Mouse (Mus musculus) CD8-positive naive resting alpha-beta T cell, adult 2 months (primary cell): Measurements from ENCODE around the gene Pde2a.

Source experiments
- DNase-seq, 2 experiments: peaks; one replicate each; pipeline ENCODE4 v3.0.0; 2022; ENCODE audit warnings: low read depth in 2 of 2, low spot score in 2 of 2

Pde2a gene

DNA sequence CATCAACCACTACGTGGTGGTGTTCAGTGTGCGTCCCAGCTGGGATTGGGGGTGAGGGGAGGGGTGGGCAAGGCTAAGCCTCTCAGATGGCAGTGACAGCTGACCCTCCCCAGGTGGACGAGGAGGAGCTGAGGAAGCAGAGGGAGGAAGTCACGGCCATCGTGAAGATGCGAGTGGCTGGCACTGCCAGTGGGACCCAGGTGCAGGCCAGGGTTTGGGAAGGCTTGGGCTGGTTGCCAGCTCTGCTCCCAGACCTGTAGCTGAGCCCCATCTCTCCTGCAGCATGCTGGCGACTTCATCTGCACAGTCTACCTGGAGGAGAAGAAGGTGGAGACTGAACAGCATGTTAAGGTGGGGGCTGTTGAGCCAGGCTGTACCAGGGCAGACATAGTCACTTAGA, 20.0 kb upstream of the Pde2a start:
- no peak for DNase-seq

DNA sequence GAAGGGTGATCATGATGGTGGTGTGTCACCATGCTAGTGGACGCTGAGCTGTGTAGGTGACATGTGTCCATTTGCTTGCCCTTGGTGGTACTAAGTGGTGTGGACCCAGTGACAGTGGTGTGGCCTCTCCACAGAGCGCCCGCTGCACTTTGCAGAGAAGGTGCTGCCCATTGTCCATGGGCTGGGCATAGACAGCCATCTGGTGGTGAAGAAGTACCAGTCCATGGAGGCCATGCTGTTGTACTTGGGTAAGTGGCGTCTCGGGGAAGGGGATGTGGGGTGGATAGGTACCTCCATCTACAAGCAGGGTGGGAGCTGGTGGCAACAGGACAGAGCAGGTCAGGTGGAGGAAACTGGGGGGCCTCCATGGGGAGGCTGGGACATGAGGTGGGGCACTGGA, 17.7 kb upstream of the Pde2a start:
- no peak for DNase-seq

DNA sequence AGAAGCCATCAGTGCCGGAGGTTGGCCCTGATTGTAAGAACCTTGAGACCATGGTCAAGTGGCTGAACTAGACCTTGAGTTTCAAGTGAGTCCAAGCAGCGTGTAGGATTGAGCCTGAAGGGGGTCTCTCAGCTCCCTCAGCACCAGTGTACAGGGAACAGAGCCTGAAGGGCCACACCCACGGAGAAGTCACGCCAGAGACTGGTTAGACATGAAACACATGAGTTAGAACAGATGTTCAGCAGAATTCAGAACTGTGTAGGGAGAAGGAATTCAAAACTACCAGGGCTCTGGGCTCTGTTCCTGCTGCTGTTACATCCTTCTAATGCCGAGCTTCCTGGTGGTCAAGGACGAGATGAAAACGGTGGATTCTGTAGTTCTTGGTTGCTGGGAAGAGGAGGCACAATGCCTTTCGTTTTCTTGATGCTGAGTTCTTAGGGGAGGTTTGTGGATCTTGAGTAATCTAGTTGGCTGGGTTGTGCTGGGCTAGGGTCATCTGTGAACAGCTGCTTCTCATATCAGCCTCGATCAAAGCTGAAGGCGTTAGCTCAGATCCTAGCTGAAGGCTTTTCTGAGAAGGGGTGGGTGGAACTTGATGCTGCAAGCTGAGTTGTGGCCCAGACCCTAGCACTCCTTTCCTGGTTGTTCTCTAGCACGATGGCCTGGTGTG, 11.1 kb upstream of the Pde2a start, which contains the start of gene Gm45837:
Gene Gm45837 (plus strand): TSS at position 620 of the 670 bp plus-strand sequence.
- no peak for DNase-seq

DNA sequence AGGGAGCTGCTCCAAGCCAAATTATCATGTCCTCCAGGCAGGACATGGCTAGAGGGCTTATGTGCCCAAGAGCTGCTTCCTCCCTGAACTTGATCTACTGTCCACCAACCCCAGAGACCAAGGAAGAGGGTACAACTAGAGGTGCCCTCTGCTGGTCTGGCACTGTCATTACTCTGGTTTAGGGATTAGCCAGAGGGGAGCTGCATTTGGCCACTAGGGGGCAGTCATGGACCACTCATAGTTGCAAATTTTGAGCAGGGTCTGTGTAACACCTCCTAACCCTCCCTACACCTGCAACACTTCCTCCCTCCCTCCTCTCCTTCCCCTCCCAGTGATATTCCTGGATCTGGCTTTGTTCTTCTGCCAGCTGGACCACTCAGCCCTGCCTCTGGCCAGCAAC, 8.7 kb upstream of the Pde2a start:
- DNase-seq, result peak; percentile 81 to 89

DNA sequence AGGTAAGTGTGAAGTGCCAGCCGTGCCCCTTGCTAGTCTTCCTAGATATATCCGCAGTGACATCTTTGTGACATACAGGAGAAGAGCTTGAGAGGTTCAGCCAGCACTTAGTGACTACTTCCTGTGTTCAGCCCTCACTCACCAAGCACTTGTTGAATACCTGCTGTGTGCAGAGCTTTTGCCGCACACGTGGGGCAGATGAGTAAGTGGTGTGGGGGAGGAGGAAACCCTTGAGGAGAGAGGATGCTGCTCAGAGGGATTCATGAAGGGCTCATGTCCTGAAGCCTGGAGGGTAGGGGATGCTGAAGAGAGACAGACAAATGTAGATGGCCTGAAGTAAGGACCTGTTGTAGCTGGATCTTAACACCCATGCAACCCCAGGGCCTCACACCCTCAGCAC, 7.3 kb upstream of the Pde2a start:
- no peak for DNase-seq

DNA sequence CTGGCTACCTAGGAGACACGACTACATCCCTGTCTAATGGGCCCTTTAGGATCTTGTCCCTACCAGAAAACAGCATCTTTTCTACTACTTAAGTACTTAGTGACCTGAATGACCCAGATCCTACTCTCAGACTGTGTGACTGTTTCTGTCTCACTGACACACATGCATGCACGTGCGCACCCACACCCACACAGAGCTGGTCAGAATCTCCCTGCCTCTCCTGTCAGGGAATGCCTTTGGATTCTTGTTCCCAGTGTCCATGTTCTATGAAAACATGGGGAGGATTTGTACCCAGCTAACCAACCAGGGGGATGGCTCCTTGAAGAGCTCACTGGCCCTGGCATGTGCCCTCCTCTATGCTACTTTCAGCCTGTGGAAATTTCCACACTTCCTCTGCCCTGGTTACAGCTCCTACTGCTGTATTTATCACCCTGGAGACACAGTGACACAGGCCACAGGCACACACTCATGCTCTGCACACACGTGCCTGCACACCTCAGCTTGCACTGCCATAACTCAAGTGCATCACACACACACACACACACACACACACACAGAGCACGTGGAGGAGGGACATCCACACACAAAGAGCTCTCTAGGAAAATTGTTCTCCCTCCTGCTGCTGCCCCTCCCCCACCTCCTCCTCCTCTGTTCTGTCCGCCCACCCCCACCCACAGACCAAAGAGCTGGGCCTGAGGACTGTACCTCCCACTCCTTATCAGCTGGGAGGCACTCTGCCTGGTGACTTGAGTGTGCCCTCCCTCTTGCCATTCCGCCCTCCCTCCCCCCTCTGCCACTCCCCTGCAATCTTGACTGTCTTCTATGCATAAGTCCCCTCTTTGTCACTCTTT, 6.6 kb upstream of the Pde2a start:
- no peak for DNase-seq

DNA sequence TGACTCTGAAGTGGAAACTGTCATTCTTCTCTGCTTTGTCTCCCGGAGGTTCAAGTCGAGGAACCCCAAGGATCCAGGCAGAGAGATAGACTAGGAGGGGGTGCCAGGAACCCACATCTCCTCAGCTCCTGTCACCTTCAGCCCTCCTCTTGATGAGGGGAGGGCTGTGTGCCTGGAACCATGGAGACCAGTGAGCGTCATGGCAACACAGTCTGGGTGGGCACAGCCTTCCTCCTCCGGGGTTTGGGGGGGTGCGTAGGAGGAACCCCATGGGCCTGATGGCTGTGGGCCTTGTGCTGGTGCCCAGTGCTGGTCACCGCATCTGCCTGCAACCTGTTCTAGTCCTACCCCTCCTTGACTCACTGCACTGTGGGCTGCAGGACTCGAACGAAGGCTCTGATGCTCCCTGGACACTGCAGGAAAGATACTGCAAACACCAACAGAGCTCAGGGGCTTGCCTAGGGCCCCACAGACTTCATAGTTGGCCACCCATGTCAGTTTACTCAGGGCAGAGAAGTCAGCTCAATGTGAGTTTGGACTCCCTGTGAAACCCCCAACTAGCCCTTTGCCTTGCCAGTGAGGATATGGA, 5.9 kb upstream of the Pde2a start:
- DNase-seq, result no peak

DNA sequence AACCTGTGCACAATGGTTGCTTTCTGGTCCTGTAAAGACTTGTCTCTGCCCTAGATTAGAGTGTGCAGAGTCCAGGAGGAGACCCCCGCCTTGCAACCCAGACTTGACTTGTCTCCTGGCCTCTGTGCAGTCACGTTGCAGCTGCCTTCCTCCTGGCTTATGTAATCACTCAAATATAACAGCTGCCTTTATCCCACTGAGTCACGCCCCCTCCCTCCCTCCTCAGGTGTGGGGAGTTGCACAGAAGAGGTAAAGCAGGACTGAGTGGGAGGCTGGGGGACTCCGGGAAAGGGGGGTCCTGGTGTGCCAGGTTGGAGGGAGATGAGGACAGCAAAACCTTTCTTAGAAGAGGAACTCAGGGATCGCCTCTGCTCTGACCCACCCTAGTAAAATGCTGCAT, 5.1 kb upstream of the Pde2a start:
- DNase-seq, result no peak

DNA sequence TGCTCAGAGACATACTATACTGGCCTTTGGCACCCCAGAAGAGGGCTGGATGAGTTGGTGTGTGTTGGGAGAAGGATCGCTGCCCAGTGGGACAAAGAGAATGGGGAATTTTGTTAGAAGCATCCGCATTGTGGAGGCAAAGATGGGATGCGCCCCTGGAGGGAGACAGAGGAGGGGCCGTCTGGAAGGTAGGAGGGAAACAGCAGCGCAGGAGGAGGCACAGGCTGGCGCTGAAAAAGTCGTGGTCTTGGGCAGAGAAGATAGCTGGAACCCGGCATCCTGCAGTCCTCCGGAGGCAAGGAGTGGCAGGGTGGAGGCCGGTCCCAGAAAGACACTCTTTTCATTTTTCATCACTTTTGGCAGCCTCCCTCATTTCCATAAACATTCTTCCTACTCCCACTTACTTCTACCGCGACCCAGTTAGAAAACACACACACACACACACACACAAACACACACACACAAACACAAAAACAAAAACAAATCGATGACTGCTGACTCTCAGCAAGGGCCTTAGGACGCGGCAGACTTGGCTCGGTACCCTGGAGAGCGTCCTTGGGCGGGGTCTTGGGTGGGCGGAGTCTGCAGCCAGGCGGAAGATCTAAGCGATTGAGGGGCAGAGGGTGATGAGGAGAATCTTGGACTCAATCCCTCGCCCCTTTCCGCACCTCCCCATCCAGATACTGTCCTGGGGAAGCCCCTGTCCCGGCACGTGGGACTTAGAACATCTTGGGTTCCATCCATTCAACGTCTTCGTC, 2.3 kb upstream of the Pde2a start:
- no peak for DNase-seq

DNA sequence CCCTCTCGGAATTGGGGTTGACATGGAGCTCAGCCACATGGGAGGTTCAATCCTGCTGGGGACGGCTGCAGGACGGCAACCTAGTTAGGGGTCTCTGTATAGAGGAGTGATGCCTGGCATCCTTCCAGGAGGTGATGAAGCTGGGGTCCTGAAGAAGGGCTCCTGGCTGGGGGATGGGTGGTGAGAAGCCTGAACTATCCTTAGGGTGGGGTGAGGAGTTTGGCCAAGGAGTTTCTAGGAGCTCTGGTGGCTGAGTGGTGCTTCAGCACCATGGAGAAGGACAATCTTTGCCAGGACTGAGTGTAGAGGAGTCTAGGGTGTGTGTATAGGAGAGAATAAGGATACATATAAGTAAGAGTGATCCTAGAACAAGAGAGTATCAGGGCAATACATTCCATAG, 578 bp downstream of the Pde2a start:
- no peak for DNase-seq

DNA sequence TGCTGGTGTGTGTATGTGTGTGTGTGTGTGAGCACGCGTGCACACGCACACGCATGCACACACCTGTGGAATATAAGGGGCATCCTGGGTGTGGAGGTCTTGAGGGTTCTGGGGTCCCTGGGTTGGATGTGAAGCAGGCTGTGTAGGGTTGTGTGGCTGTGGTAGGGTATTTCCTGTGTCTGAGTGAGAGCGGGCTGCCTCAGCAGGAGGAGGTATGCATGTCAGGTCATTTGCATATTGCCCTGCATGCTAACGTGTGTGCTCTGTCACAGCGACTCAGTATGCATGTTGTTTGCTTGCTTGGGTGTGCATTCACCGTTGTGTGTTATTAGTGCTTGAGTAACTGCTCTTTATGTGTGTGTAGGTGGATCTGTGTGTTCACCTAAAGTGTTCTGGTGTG, 1.2 kb downstream of the Pde2a start:
- DNase-seq, result no peak

DNA sequence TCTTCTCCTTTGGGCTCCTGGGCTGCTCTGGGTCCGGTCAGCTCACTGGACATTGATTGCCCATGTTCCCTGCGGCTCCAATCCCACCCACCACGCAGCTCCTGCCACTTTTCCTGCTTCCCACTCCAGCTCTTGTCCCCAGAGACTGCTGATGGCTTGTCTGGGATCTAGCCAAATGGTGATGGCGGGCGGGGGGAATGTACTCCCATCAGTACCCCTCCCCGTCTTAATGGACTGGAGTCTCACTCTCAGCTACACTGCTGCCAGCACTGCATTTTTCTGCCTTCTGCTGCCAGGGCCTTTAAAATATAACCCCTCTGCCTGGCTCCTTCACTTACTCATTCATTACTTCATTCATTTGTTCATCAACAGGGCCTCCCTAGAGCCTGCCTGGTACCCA, 2.5 kb downstream of the Pde2a start:
- DNase-seq, result no peak

DNA sequence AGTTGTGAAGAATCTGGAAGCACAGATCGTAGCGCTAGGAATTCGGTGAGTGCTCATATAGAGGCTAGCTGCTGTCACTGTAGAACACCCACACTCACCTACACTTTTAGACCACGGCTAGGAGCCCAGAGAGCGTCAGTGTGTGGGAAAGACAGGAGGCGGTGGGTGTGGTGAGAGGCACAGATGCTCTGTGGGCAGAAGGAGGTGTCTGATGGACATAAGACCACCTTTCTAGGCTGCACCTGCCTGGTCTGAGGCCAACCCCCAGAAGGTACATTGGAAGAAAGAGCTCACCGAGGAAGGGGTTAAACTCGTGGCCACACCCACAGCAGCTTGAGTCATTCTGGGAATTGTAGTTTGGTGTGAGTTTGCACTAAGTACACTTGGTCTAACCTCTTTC, 5.2 kb downstream of the Pde2a start:
- no peak for DNase-seq

DNA sequence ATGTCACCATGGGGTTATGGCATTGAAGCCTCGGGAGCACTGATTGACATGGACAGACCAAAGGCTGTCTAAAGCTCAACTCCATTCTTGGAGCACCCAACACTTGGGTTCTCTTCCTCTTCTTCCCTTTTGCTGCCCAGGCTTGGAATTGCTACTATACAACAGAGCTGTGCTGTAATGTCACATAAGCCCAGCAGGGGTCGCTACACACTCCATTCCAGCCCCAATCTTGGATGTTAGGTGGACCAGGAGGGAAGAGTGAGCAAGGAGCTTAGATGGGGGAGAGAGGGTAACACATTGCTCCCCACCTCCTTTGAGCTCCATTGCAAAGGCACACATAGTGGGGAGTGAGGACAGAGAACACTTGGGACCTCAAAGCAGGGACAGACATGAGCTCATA, 6.2 kb downstream of the Pde2a start:
- DNase-seq, result peak; percentile 29 to 52

DNA sequence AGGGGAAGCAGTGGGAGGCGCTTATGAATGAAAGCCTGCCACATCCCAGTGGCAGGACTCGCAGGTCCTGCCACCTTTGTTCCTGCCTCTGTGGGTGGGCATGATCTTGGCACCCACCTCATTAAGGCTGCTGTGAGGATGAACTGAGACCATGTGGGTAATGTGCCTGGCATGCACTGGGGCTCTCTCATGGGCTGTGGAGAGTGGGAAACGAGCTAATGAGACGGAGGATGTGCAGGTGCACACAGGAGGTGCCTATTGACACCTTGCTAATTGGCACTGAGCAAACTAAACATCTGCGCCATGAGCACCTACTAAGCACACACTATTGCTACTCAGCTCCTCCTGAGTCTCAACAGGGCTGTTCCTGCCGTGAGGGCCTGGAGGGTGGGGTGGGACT, 13.5 kb downstream of the Pde2a start:
- no peak for DNase-seq

DNA sequence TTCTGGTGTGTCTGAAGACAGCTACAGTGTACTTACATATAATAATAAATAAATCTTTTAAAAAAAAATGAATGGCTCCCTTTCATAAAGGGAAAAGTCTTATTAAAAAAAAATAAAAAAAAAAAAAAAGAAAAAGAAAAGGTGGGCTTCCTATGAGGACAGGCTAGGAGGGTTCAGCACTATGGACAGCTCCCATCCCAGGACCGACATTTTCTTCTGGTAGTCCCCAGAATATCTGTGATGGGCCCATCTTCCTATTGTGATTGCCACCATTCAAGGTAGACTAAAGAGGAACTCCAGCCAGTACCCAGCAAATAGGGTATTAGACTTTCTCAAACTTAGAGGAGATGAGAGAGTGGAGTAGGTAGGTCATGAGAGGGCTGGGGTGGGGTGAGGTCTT, 16.4 kb downstream of the Pde2a start:
- no peak for DNase-seq

DNA sequence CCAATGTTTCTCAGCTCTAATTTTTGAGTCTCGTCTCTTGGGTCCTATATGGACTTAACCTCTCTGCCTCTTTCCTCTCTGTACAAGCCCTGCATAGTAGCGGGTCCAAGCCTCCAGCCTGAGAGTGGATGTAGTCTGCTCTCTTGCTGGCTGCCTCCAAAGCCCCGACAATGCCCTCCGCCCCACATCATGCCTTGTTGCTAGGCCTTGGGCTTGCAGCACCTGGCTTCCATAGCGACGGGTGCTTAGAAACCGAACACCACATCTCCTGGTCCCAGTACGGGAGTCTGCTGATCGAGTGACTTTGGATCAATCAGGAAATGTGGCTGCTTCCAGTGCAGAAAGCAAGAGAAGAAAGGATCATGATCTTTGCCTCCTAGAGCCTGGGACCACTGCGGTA, 21.6 kb downstream of the Pde2a start:
- DNase-seq, result no peak

DNA sequence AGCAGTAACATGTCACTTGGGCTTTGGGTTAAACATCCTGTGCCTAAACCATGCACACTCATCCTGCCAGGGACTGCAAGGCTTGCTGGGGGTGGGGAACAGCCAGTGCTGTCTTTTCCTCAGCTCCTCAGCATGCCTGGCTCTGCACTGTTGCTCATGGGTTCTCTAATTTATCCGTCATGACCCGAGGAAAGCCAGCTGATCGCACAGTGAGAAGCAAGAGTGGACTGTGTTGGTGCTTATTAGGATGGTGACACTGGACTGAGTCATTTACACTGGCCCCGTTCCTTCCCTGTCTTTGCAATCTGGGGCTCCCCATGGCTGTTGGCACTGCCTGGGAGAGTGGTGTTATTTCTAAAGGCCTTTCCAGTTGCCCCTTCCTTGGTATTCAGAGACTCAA, 22.7 kb downstream of the Pde2a start:
- no peak for DNase-seq

DNA sequence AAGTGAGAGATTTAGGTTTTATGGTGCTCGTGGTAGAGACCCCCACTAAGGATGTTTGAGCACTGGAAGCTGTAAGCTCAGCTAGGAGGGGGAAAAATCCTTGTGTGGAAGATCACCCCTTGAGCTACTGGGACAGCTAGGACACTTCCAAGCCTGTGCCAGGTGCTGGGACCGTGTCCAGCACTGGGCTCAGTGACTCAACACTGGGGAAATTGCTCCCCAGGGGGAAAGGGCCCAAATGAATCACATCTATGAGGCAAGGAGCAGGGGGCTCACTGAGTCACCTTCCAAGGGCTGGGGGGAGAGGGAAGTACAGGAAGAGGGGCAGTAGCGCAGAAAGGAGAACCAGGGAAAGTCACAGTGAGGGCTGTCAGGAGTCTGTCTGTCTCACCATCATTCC, 28.4 kb downstream of the Pde2a start:
- no peak for DNase-seq

DNA sequence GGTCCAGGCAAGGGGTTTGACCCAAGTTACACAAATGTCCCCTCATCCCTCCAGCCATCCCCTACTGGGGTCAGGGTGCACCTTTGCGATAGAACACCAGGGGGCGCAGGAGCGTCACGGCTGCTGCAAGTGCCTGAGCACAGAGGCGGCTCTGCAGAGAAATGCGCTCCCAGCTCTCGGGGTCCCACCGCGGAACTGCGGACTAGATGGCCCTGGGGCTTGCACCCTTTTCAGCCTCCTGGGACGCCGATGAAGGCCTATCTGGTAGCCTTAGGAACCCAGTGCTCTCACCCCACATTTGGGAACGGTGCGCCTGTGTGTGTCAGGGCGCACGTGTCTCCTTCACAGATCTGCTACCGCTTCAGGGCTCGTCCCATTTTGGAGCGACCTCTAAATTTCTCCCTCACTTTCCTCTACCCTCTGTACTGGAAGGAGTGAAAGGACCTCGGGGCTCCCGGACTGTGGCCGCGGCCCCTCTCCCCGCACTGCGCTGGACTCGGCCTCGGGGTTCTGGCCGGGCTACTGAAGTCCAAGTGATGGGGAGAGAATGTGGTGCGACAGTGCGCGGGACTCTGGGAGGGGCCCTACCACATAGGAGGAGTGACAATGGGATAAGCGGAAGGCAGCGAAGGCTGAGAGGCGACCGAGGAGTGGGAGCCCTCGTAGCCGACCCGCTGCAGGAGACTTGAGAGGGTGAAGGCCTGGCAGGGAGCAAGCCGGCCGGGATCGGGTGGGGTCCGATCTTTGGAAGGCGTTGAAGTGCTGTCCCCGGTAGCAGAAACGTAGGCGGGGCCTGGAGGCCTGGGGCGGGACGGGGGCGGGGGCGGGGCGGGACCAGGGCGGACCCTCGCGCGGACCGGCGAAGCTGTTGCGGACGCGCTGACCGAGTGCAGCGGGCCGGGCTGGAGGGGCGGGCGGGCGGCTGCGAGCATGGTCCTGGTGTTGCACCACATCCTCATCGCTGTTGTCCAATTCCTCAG, 29.2 kb downstream of the Pde2a start:
- peak; percentile 90 for DNase-seq
